Mouse (Mus musculus): ENCODE measurements at regions not wholly inside any gene's neighbourhood (a gene's known extent, or its start where the extent isn't known, plus 50 kb on each side); places are given as distances from the start of the nearest gene placed in this dataset.

- Histone ChIP-seq H3K27ac (ENCODE audit: low read depth, low read length) (no peak overlapping the region), H3K4me1 (ENCODE audit: control insufficient read depth, insufficient read depth, low read length) (no peaks in the 10 kb centered on the region), H3K4me3 (ENCODE audit: low read depth, low read length) (no peak overlapping the region), H3K9me3 (ENCODE audit: control insufficient read depth, low read length) (no peaks in the 10 kb centered on the region), H3K4me2 (ENCODE audit: low read depth) (no peak overlapping the region), H3K27me3 (ENCODE audit: control insufficient read depth, insufficient read depth, low read length) (no peaks in the 10 kb centered on the region), H3K36me3 (ENCODE audit: control insufficient read depth, insufficient read depth, low read length) (no peaks in the 10 kb centered on the region), H3K9ac (ENCODE audit: low read length) (no peak overlapping the region)
- no peak for DNase-seq (ENCODE audit: low spot score)
- WGBS = 86% methylated on average over 3 of the region's 3 CpGs
- no peak for ATAC-seq (ENCODE audit: insufficient read depth, low FRiP score, low TSS enrichment)
Measured at GRCm38 (mm10) chr19:60408436-60408835, 59.7 kb downstream of the Prlhr start.

GRCm38 (mm10) chr19:60399425-60399824 lies 68.7 kb downstream of the Prlhr start:
- no peaks in the 10 kb centered on the region for H3K36me3 ChIP-seq (ENCODE audit: control insufficient read depth, insufficient read depth, low read length)
- no peaks in the 10 kb centered on the region for H3K4me1 ChIP-seq (ENCODE audit: control insufficient read depth, insufficient read depth, low read length)
- DNase-seq (ENCODE audit: low spot score) (no peak), ATAC-seq (ENCODE audit: insufficient read depth, low FRiP score, low TSS enrichment) (no peak)
- no peaks in the 10 kb centered on the region for H3K27me3 ChIP-seq (ENCODE audit: control insufficient read depth, insufficient read depth, low read length)
- H3K9ac ChIP-seq (ENCODE audit: low read length) = no peak overlapping the region
- H3K4me2 ChIP-seq (ENCODE audit: low read depth) = no peak overlapping the region
- H3K9me3 ChIP-seq (ENCODE audit: control insufficient read depth, low read length) = no peaks in the 10 kb centered on the region
- H3K4me3 ChIP-seq (ENCODE audit: low read depth, low read length) = no peak overlapping the region
- WGBS = 86% methylated on average over 3 of the region's 3 CpGs
- no peak overlapping the region for H3K27ac ChIP-seq (ENCODE audit: low read depth, low read length)

- no peak overlapping the region for H3K9ac ChIP-seq (ENCODE audit: low read length)
- no peak overlapping the region for H3K4me2 ChIP-seq (ENCODE audit: low read depth)
- DNase-seq (ENCODE audit: low spot score) (no peak), ATAC-seq (ENCODE audit: insufficient read depth, low FRiP score, low TSS enrichment) (no peak)
- no peak overlapping the region for H3K4me3 ChIP-seq (ENCODE audit: low read depth, low read length)
- no peaks in the 10 kb centered on the region for H3K27me3 ChIP-seq (ENCODE audit: control insufficient read depth, insufficient read depth, low read length)
- no peaks in the 10 kb centered on the region for H3K36me3 ChIP-seq (ENCODE audit: control insufficient read depth, insufficient read depth, low read length)
- 62% methylated on average over 1 of the region's 1 CpGs for WGBS
- H3K9me3 ChIP-seq (ENCODE audit: control insufficient read depth, low read length) = no peaks in the 10 kb centered on the region
- no peak overlapping the region for H3K27ac ChIP-seq (ENCODE audit: low read depth, low read length)
- no peaks in the 10 kb centered on the region for H3K4me1 ChIP-seq (ENCODE audit: control insufficient read depth, insufficient read depth, low read length)
Measured at GRCm38 (mm10) chr19:60397666-60398065, 70.4 kb downstream of the Prlhr start.

DNA sequence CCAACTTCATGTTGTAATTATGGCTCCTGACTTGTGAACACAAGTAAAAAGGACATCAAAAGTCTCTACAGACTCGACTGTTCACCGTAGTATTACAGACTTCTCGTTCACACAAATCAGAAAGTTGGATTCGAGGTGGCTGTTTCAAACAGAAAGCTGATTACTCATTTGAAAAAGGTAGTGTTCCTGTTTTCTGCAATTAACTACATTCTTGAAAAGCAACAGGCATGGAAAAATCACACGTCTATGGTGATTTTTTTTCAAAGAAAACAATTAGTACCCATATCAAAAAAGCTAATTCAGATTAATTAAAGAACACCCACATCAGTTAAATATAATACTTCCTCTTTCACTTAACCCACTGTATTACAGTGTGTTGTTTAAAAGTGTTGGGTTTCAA lies 71.5 kb downstream of the Prlhr start:
- Histone ChIP-seq H3K9ac (ENCODE audit: low read length) (no peak overlapping the region), H3K4me1 (ENCODE audit: control insufficient read depth, insufficient read depth, low read length) (no peaks in the 10 kb centered on the region), H3K27ac (ENCODE audit: low read depth, low read length) (no peak overlapping the region), H3K9me3 (ENCODE audit: control insufficient read depth, low read length) (no peaks in the 10 kb centered on the region), H3K27me3 (ENCODE audit: control insufficient read depth, insufficient read depth, low read length) (no peaks in the 10 kb centered on the region), H3K4me2 (ENCODE audit: low read depth) (no peak overlapping the region), H3K36me3 (ENCODE audit: control insufficient read depth, insufficient read depth, low read length) (no peaks in the 10 kb centered on the region), H3K4me3 (ENCODE audit: low read depth, low read length) (no peak overlapping the region)
- DNase-seq (ENCODE audit: low spot score) (no peak), ATAC-seq (ENCODE audit: insufficient read depth, low FRiP score, low TSS enrichment) (no peak)
- 83% methylated on average over 5 of the region's 5 CpGs for whole genome bisulfite sequencing

DNA sequence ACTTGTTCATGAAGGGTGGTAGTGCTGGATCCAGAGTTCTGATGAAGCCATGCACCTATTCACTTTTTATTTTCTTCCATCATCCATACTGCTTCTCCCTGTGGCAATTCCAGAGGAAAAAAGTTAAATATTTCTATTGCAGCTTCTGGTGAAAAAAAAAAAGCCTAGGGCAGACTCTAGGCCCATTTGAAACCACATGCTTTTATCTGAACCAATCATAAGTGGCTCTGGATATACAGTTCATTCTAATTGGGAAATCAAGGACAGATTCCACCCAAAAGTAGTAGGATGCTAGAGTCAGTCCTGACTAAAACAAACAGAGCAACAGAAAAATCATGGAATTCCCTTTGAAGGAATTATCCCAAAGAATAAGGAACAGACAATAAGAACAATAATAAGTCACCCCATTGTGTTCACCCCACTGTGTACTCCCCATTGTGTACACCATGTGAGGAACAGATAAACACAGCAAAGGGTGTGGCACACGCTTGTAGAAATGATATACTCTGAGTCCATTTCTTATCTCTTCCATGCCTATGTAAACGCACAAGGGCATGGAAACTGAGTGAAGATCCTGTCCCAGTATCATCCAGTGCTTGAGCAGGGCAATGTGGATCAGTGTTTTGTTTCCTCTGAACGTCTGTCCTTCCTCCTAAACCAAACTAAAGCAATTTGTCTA lies 81.4 kb downstream of the Prlhr start:
- H3K4me3 ChIP-seq (ENCODE audit: low read depth, low read length) = no peak overlapping the region
- DNase-seq (ENCODE audit: low spot score) (no peak), ATAC-seq (ENCODE audit: insufficient read depth, low FRiP score, low TSS enrichment) (no peak)
- H3K36me3 ChIP-seq (ENCODE audit: control insufficient read depth, insufficient read depth, low read length) = no peaks in the 10 kb centered on the region
- H3K4me2 ChIP-seq (ENCODE audit: low read depth) = no peak overlapping the region
- H3K27ac ChIP-seq (ENCODE audit: low read depth, low read length) = no peak overlapping the region
- WGBS = 76% methylated on average over 3 of the region's 3 CpGs
- no peak overlapping the region for H3K9ac ChIP-seq (ENCODE audit: low read length)
- H3K27me3 ChIP-seq (ENCODE audit: control insufficient read depth, insufficient read depth, low read length) = no peaks in the 10 kb centered on the region
- no peaks in the 10 kb centered on the region for H3K9me3 ChIP-seq (ENCODE audit: control insufficient read depth, low read length)
- no peaks in the 10 kb centered on the region for H3K4me1 ChIP-seq (ENCODE audit: control insufficient read depth, insufficient read depth, low read length)

DNA sequence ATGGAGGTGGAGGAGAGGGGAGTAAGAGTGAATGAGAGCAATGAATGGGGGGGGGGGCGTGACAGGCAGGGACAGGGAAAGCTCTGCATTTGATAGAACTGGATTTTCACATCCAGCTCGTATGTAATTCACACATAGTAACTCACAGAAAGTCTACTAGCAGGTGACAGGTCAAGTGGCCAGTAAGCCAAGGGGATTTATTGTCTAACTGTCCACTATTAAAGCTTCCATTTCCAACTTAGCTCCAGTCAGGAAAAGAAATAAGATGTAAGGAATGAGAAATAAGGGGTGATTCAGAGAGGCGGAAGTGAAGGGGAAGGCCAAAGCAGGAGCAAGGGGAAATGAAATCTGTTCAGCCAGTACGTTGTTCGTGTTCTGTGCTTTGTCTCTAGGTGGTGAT lies 83.4 kb downstream of the Prlhr start:
- 74% methylated on average over 5 of the region's 5 CpGs for WGBS
- no peaks in the 10 kb centered on the region for H3K4me1 ChIP-seq (ENCODE audit: control insufficient read depth, insufficient read depth, low read length)
- no peak overlapping the region for H3K4me3 ChIP-seq (ENCODE audit: low read depth, low read length)
- no peak overlapping the region for H3K9ac ChIP-seq (ENCODE audit: low read length)
- DNase-seq (ENCODE audit: low spot score) (no peak), ATAC-seq (ENCODE audit: insufficient read depth, low FRiP score, low TSS enrichment) (no peak)
- H3K9me3 ChIP-seq (ENCODE audit: control insufficient read depth, low read length) = no peaks in the 10 kb centered on the region
- H3K27me3 ChIP-seq (ENCODE audit: control insufficient read depth, insufficient read depth, low read length) = no peaks in the 10 kb centered on the region
- H3K27ac ChIP-seq (ENCODE audit: low read depth, low read length) = no peak overlapping the region
- H3K4me2 ChIP-seq (ENCODE audit: low read depth) = no peak overlapping the region
- H3K36me3 ChIP-seq (ENCODE audit: control insufficient read depth, insufficient read depth, low read length) = no peaks in the 10 kb centered on the region

DNA sequence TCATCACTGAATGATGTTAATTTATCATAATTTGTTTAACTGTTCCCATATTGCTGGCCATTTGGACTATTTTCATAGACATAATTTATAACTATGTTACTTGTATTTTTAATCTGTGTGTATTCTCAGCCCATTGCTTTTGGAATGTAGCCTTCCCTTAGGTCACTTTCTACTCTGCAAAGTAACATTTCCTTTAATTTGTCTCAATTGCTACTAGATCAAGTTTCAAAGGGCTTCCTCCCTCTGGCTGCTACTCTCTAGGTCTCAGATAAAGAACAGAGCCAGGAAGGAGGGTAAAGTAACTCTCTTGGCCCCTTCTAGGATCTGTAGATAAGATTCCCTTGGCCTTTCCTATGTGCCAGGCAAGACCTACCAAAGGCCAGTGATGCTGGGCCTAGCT lies 85.4 kb downstream of the Prlhr start:
- Histone ChIP-seq H3K4me3 (ENCODE audit: low read depth, low read length) (no peak overlapping the region), H3K27me3 (ENCODE audit: control insufficient read depth, insufficient read depth, low read length) (no peaks in the 10 kb centered on the region), H3K36me3 (ENCODE audit: control insufficient read depth, insufficient read depth, low read length) (no peaks in the 10 kb centered on the region), H3K27ac (ENCODE audit: low read depth, low read length) (no peak overlapping the region), H3K4me2 (ENCODE audit: low read depth) (no peak overlapping the region), H3K4me1 (ENCODE audit: control insufficient read depth, insufficient read depth, low read length) (no peaks in the 10 kb centered on the region), H3K9me3 (ENCODE audit: control insufficient read depth, low read length) (no peaks in the 10 kb centered on the region), H3K9ac (ENCODE audit: low read length) (no peak overlapping the region)
- no peak for DNase-seq (ENCODE audit: low spot score)
- no peak for ATAC-seq (ENCODE audit: insufficient read depth, low FRiP score, low TSS enrichment)

DNA sequence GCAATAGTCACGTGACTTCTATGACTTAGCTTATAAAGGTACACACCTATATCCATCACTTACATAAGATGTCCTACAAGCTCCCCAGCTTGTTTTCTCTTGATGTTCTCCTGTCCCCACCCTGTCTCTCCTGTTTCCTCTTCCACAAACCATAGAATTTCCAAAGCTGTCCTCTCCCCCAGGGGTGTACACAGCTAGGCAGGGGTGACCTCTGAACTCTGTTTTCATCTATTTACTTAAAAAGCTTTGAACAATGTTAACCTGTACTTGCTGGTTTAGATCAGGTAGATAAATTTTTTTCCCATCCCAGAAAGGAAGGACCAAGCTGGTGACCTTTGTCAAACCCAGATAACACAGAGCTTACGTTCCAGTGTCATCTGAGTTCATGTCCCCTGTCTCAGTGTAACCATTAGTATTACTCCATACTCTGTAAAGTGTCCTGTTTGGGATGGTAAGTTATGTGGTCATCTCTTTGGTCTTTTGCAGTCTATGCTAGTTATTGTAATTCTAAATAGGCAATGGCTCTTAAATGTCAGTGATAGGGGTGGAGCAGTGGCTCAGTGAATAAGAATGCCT lies 89.0 kb downstream of the Prlhr start:
- Histone ChIP-seq H3K9me3 (ENCODE audit: control insufficient read depth, low read length) (no peaks in the 10 kb centered on the region), H3K4me3 (ENCODE audit: low read depth, low read length) (no peak overlapping the region), H3K4me1 (ENCODE audit: control insufficient read depth, insufficient read depth, low read length) (no peaks in the 10 kb centered on the region), H3K36me3 (ENCODE audit: control insufficient read depth, insufficient read depth, low read length) (no peaks in the 10 kb centered on the region), H3K27ac (ENCODE audit: low read depth, low read length) (no peak overlapping the region), H3K4me2 (ENCODE audit: low read depth) (no peak overlapping the region), H3K27me3 (ENCODE audit: control insufficient read depth, insufficient read depth, low read length) (no peaks in the 10 kb centered on the region), H3K9ac (ENCODE audit: low read length) (no peak overlapping the region)
- DNase-seq (ENCODE audit: low spot score) (no peak), ATAC-seq (ENCODE audit: insufficient read depth, low FRiP score, low TSS enrichment) (no peak)
- 90% methylated on average over 2 of the region's 2 CpGs for WGBS

DNA sequence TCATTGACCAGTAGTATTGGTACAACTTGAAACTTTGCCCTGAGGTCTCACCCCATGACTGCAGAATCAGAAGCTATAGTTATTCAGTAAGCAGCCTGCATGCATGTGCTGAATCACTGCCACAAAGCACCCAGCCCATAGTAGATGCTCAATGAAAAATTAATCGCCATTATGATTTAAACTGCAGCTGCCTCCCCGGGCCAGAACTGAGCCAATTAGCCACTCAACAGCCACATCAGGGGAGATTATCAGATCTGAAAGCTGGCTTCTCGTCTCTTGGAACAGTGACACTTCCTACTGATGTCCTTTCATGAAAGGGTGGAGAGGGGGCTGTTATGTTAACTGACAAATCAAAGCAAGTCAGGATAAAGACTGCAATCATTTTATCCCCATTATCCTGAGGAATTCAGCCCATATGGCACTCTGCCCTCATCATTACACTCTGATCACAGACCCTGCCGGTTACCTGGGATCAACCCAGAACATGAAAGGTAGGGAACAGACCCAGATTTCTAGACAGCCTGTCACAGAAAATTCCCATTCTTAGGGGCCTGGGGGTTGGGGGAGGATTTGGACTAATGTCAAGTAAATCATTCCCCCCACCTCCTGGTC lies 104.0 kb downstream of the Prlhr start:
- Histone ChIP-seq H3K36me3 (ENCODE audit: control insufficient read depth, insufficient read depth, low read length) (no peaks in the 10 kb centered on the region), H3K4me3 (ENCODE audit: low read depth, low read length) (no peak overlapping the region), H3K4me1 (ENCODE audit: control insufficient read depth, insufficient read depth, low read length) (no peaks in the 10 kb centered on the region), H3K9me3 (ENCODE audit: control insufficient read depth, low read length) (no peaks in the 10 kb centered on the region), H3K4me2 (ENCODE audit: low read depth) (no peak overlapping the region), H3K9ac (ENCODE audit: low read length) (no peak overlapping the region), H3K27me3 (ENCODE audit: control insufficient read depth, insufficient read depth, low read length) (no peaks in the 10 kb centered on the region), H3K27ac (ENCODE audit: low read depth, low read length) (no peak overlapping the region)
- 65% methylated on average over 4 of the region's 4 CpGs for WGBS
- no peak for DNase-seq (ENCODE audit: low spot score)
- ATAC-seq (ENCODE audit: insufficient read depth, low FRiP score, low TSS enrichment) = no peak
